Mouse (Mus musculus) liver, adult 2 months (tissue): Measurements from ENCODE around the gene Daxx. TPM values are rescaled to one million over a fixed set of nuclear protein-coding genes. Genes with fewer than 3 reads are reported as not detected.

Experiments used
- DNase-seq: peaks from one replicate; pipeline ENCODE4 v3.0.0-alpha.2; 2011; ENCODE audit warnings: low read depth, low spot score; ENCODE audit errors: extremely low read depth
- H3K27ac ChIP-seq: fragments of 200-500 bp; replicated peaks from 2 replicates; pipeline ENCODE4 v1.5.1; 2012; ENCODE audit warnings: low read depth, mild to moderate bottlenecking, control low read depth, inconsistent platforms, low read length; ENCODE audit not compliant: insufficient read depth
- H3K27me3 ChIP-seq: fragments of 200-500 bp; 2 replicates; pipeline ENCODE4 v1.6.1; 2012; ENCODE audit warnings: mild to moderate bottlenecking, moderate library complexity, low read length, inconsistent platforms; ENCODE audit not compliant: control insufficient read depth, insufficient read depth
- H3K36me3 ChIP-seq: fragments of 200-500 bp; 2 replicates; pipeline ENCODE4 v1.6.1; 2012; ENCODE audit warnings: low read length, inconsistent platforms; ENCODE audit not compliant: control insufficient read depth, insufficient read depth
- H3K4me1 ChIP-seq: fragments of 200-500 bp; 2 replicates; pipeline ENCODE4 v1.6.1; 2011; ENCODE audit warnings: low read length; ENCODE audit not compliant: control insufficient read depth, insufficient read depth
- H3K4me3 ChIP-seq: fragments of 200-500 bp; 2 replicates; pipeline ENCODE4 v1.5.1; 2011; ENCODE audit warnings: low read depth, mild to moderate bottlenecking, control low read depth, low read length, moderate library complexity; ENCODE audit not compliant: insufficient read depth
- H3K79me2 ChIP-seq: fragments of 200-500 bp; 2 replicates; pipeline ENCODE4 v1.6.1; 2012; ENCODE audit warnings: inconsistent platforms, mild to moderate bottlenecking, low read length, moderate library complexity; ENCODE audit not compliant: control insufficient read depth, insufficient read depth
- H3K9ac ChIP-seq: fragments of 200-500 bp; 2 replicates; pipeline ENCODE4 v1.6.1; 2012; ENCODE audit warnings: low read depth, mild to moderate bottlenecking, control low read depth, inconsistent platforms, low read length
- CTCF ChIP-seq: fragments of 200-500 bp; IDR thresholded peaks from 2 replicates; pipeline ENCODE4 v1.5.1; 2011; ENCODE audit warnings: low read depth, low read length, control low read depth
- POLR2A ChIP-seq: fragments of 200-500 bp; IDR thresholded peaks from 2 replicates; pipeline ENCODE4 v1.6.1; 2011; ENCODE audit warnings: low read length, control low read depth; ENCODE audit not compliant: insufficient read depth; ENCODE audit errors: extremely low read depth
- WGBS: fragments of 180-500 bp; shearing (Covaris S2); methylation state at CpG from one replicate; pipeline ENCODE4 v1.1.7; 2018; 5-methylcytosine and 5-hydroxymethylcytosine counted together
- polyA plus RNA-seq: library from polyadenylated mRNA; depleted of rRNA; stranded (reverse); fragments of >200 nt; gene quantifications from 2 replicates; pipeline ENCODE4 v1.2.3, GENCODE M21; 2012
- total RNA-seq: library from RNA; depleted of rRNA; stranded (reverse); fragments of >200 nt; gene quantifications from 2 replicates; pipeline ENCODE4 v1.2.3, GENCODE M21; 2014

Gene Daxx
- total and polyA plus RNA-seq, 2 experiments: 10.2 to 30.8 TPM

GRCm38 (mm10) chr17:33918293-33919203 lies 9.3 kb downstream of the Daxx start:
- 0 out of 2 replicates have a peak overlapping the region, but pooled peaks have one; percentile 84 for H3K4me3 ChIP-seq
- H3K4me1 ChIP-seq: peaks cover 11% of the 10 kb centered on the region

DNA sequence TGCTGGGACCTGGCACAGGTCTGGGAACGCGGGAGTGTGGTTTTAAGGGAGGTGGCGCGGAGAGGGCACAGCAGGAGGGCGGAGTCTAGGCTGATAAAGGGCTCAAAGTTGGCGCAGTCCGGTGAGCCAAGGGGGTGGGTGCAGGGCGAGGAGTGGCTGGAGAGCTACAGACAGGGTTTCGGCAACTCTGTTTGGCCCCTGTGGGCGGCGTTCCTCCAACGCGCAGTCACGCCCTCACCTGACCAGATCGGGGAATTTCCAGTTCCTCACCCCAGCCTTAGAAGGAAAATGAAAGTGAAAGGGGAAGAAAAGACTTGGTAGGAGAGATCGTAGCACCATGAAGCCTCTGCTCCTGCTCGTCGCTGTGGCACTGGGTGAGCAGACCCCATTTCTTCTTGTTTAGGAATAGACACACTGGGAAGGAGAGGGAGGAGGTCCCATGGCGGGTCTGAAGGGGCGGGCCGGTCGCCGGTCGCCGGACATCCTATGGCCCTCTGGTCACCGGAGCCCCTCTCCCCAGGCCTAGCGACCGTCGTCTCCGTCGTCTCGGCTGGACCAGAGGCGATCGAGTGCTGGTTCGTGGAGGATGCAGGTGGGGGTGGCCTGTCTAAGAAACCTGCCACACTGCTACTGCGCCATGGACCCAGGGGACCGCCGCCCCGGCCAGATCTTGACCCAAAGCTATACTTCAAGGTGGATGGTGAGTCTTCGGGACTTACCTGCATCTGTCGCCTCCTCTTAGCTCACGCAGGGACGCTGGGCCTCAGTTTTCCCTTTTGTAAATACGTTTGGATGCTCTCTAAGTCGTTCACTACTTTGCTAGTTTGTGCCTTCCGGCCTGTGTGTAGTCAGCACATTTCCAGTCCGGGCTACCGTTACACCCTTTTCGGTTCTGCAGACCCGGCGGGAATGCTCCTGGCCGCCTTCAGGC lies 10.4 kb downstream of the Daxx start:
- H3K9ac ChIP-seq: peak overlapping the region; percentile 85
- H3K4me1 ChIP-seq: peaks cover 11% of the 10 kb centered on the region
- peak overlapping the region; percentile 83 for H3K27ac ChIP-seq
- peak; percentile 95 for DNase-seq
- H3K79me2 ChIP-seq: no peaks in the 10 kb centered on the region; the same call in 1 of the 2 replicates
- no peaks in the 10 kb centered on the region for H3K36me3 ChIP-seq
- peak; percentile 30 for TF ChIP-seq CTCF
- TF ChIP-seq POLR2A: no peak
- H3K27me3 ChIP-seq: no peaks in the 10 kb centered on the region
- WGBS: under 1% methylated on average over 52 of the region's 52 CpGs
- peak overlapping the region; percentile 84 for H3K4me3 ChIP-seq

More at GRCm38 (mm10) chr17:33918293-33919203, 9.3 kb downstream of the Daxx start:
- no peaks in the 10 kb centered on the region; the same call in 1 of the 2 replicates for H3K79me2 ChIP-seq
- 0 out of 2 replicates have a peak overlapping the region, but pooled peaks have one; percentile 7 for H3K9ac ChIP-seq
- no peak for DNase-seq
- no peak for TF ChIP-seq POLR2A
- no peak for TF ChIP-seq CTCF
- no peaks in the 10 kb centered on the region for H3K27me3 ChIP-seq
- peaks cover 6% of the 10 kb centered on the region; the same call in 1 of the 2 replicates for H3K36me3 ChIP-seq
- WGBS: 60% methylated on average over 37 of the region's 37 CpGs
- H3K27ac ChIP-seq: peak overlapping the region; percentile 37

GRCm38 (mm10) chr17:33920282-33921097 lies 11.3 kb downstream of the Daxx start:
- Histone ChIP-seq H3K36me3 (no peaks in the 10 kb centered on the region), H3K4me3 (peak overlapping the region; percentile 84), H3K27me3 (no peaks in the 10 kb centered on the region), H3K9ac (peak overlapping the region; percentile 85), H3K4me1 (peaks cover 11% of the 10 kb centered on the region), H3K79me2 (peaks cover 4% of the 10 kb centered on the region; the same call in 1 of the 2 replicates), H3K27ac (peak overlapping the region; percentile 83)
- 1% methylated on average over 36 of the region's 36 CpGs for WGBS
- TF ChIP-seq POLR2A (no peak), CTCF (peak; percentile 95)
- peak; percentile 65 for DNase-seq

- Histone ChIP-seq H3K4me3 (no peak overlapping the region), H3K4me1 (peaks cover 11% of the 10 kb centered on the region), H3K27me3 (no peaks in the 10 kb centered on the region), H3K36me3 (no peaks in the 10 kb centered on the region), H3K79me2 (peaks cover 9% of the 10 kb centered on the region; the same call in 1 of the 2 replicates), H3K9ac (no peak overlapping the region), H3K27ac (no peak overlapping the region)
- 86% methylated on average over 7 of the region's 7 CpGs for WGBS
- TF ChIP-seq POLR2A (no peak), CTCF (no peak)
- DNase-seq: no peak
Measured at GRCm38 (mm10) chr17:33921361-33921760, 12.1 kb downstream of the Daxx start.
